In the genomic region with DNA sequence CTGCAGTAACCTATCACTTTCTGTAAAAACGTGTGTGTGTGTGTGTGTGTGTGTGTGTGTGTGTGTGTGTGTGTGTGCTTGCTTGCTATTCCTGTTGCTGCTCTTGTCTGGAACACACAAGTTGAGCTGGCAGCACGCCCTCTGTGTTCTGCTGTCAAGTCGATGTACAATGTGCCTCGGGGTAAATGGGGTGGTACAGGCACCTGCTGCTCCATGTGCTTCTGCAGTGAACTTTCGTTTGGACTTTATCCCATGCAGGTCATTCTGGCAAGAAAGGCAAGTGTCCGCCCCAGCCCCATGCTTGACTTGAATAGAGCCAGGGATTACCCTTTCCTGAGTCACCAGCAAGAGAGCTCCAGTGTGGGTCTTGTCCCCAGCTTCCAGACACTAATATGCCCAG, we compare ENCODE assay signal across 11 mouse cellular contexts. TPM values are rescaled to one million over a fixed set of nuclear protein-coding genes. Genes with fewer than 3 reads are reported as not detected.
DNase-seq lines count a peak whose midpoint lies in the region; TF ChIP-seq lines count a peak whose summit lies in the region.
"Had no signal": no experiment of that assay in that cellular context is flagged by ENCODE, and none has a peak within 500 bp of the region (broad histone marks: within the 10 kb centered on the region; RNA-seq: fewer than 3 reads in every experiment).

No protein-coding gene starts in this region.

- H3K4me1 ChIP-seq in olfactory bulb, adult 2 months (ENCODE audit: control insufficient read depth, insufficient read depth, low read length), result peaks cover 57% of the 10 kb centered on the region

- 14% methylated on average over 6 of the region's 6 CpGs for WGBS in olfactory bulb, adult 2 months

- peak; percentile 42 for DNase-seq in adrenal gland, postnatal 25 days
- no peak for DNase-seq in adrenal gland, postnatal 10 days
- peak; percentile 81 for DNase-seq in lung, postnatal 25 days (ENCODE audit: low spot score)
- no peak for DNase-seq in lung, postnatal 14 days
- DNase-seq in heart, postnatal 4 days, result peak; percentile 74
- DNase-seq in B cell, adult 2 months, result no peak
- DNase-seq in MN1 (ENCODE audit: low spot score), result no peak

- TF ChIP-seq CTCF in olfactory bulb, adult 2 months (IDR thresholded peaks at IDR 0.05; ENCODE audit: insufficient read depth, low read depth, low read length), result no peak

- H3K4me3 ChIP-seq in olfactory bulb, adult 2 months (ENCODE audit: insufficient read depth, low read depth, low read length), result no peak overlapping the region
- H3K4me3 ChIP-seq: heart, embryonic 13.5 days had no signal

- 0 out of 2 replicates have a peak overlapping the region, but pooled peaks have one; percentile 6 for H3K27ac ChIP-seq in olfactory bulb, adult 2 months (ENCODE audit: insufficient read depth, low read depth, low read length)
- H3K27ac ChIP-seq: heart, embryonic 13.5 days had no signal

- no peak for TF ChIP-seq POLR2A in olfactory bulb, adult 2 months (IDR thresholded peaks at IDR 0.05; ENCODE audit: insufficient read depth, low read depth, low read length)

RNA-seq across cellular contexts. Expression of gene E030018B13Rik, which starts 1.0 kb away (rescaled TPM):
- not detected in 2 replicates for total RNA-seq in adrenal gland, postnatal 25 days (2021)
- total RNA-seq in adrenal gland, postnatal 10 days (2021), result not detected
- total RNA-seq in heart, postnatal 4 days (2021), result not detected
- polyA plus RNA-seq in olfactory bulb, adult 2 months (2012; ENCODE audit: insufficient read depth, insufficient read length, low replicate concordance, missing spikeins), result not detected in 2 replicates
- polyA plus RNA-seq: heart, embryonic 13.5 days; lung, embryonic 16.5 days; testis, adult 2 months had no signal

RNA-seq across cellular contexts. Expression of gene Klf13, which starts 21.0 kb away (rescaled TPM):
- total RNA-seq in adrenal gland, postnatal 25 days (2021), result 85.4 and 93.8 TPM in 2 replicates
- total RNA-seq in adrenal gland, postnatal 10 days (2021), result 10 to 100 TPM; 65.9 to 80.6 TPM
- total RNA-seq in heart, postnatal 4 days (2021), result 10 to 100 TPM; 52.1 to 53.2 TPM
- polyA plus RNA-seq in olfactory bulb, adult 2 months (2012; ENCODE audit: insufficient read depth, insufficient read length, low replicate concordance, missing spikeins), result 47.4 and 143 TPM in 2 replicates

Comparison
In these comparisons a context has a peak if more than half of its experiments do, and no peak if none do; other contexts are left out.
1. DNase-seq: peak in adrenal gland, postnatal 25 days (single experiment), lung, postnatal 25 days (single experiment) and heart, postnatal 4 days (single experiment); none in adrenal gland, postnatal 10 days (single experiment), lung, postnatal 14 days (single experiment), B cell, adult 2 months (0 of 2) and MN1 (single experiment).